Mouse (Mus musculus): ENCODE data around the gene Olig3. TPM values are rescaled to one million over a fixed set of nuclear protein-coding genes. Genes with fewer than 3 reads are reported as not detected.

Gene Olig3
- polyA plus RNA-seq (2017; shearing (Covaris generic)) = not detected

- peak; percentile 72 for ATAC-seq
Measured at GRCm38 (mm10) chr10:19356071-19356583, at the start of gene Olig3. Gene Olig3, plus strand, starts transcription at chr10:19356533.

GRCm38 (mm10) chr10:19309681-19310395 lies 46.5 kb upstream of the Olig3 start:
- no peak for ATAC-seq

GRCm38 (mm10) chr10:19310471-19310870 lies 45.9 kb upstream of the Olig3 start:
- ATAC-seq = no peak

GRCm38 (mm10) chr10:19317962-19318812 lies 38.1 kb upstream of the Olig3 start:
- no peak for ATAC-seq

- peak; percentile 98 for ATAC-seq
Measured at GRCm38 (mm10) chr10:19321781-19322180, 34.6 kb upstream of the Olig3 start.

DNA sequence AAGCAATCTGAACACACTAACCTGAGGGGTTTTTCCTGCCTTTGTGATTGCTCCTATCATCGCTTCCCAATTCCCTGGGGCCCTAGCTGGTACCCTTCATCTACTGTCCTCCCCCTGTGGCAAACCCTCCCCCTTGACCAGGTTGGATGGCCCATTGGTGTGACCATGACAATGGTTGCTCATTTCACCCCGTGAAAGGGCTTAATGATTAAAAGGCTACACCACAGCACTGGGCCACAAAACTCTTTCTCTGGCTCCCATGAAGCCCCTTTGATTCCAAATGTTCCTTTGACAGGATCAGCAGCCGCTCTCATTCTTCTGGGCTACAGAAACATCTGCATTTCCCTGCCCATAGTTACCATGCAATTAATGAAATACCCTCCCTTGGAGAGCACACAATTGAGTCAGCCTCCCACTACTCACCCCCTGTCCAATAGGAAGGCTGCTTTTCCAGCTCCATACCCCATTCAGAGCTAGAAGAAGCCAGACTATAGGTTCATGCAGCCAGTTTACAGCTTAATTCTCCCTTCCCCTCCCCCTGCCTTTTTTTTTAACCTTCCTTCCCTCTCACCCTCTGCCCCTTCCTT lies 27.0 kb upstream of the Olig3 start:
- ATAC-seq = no peak

DNA sequence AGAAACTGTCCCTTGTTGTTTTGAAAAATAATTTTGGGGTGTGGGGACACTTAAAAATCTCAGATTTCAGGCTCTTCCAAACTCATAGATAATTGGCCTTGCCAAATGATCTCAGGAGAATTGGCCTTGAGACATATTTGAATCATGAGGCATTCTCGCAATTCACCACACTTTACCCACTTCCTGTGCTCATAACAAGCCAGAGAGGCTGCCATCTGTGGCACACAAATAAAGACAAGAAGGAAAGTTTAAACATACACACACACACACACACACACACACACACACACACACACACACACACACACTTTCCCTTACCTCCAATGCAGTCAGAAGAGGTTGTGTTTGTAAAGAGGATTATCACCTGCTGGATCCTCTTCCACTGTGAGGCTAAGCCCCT lies 22.9 kb upstream of the Olig3 start:
- ATAC-seq = peak; percentile 65

GRCm38 (mm10) chr10:19338695-19339630 lies 17.4 kb upstream of the Olig3 start:
- ATAC-seq = no peak

- no peak for ATAC-seq
Measured at GRCm38 (mm10) chr10:19344039-19344438, 12.3 kb upstream of the Olig3 start.

- ATAC-seq = no peak
Measured at GRCm38 (mm10) chr10:19349326-19349725, 7.0 kb upstream of the Olig3 start.

GRCm38 (mm10) chr10:19352006-19352877 lies 4.1 kb upstream of the Olig3 start:
- ATAC-seq = no peak

GRCm38 (mm10) chr10:19352878-19353301 lies 3.4 kb upstream of the Olig3 start:
- ATAC-seq = no peak

DNA sequence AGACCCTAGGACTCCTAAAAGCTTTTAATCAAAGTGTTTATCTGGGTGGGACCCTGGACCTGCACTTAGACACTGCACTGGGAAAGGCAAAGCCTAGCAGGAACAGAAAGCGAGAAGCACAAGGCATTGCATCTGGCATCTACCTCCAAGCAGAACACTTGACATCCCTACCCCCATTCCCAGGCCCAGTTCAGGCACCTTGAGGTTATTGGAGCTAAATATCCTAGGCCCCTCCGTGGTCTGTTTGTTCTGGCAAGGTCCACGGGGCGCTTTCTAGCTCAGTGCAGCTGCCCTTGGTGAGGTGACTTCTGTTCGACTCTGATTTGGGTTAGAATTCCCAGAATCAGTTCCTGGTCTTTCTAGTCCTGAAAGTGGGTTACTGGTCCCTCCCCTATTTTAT lies 2.7 kb upstream of the Olig3 start:
- no peak for ATAC-seq

GRCm38 (mm10) chr10:19354146-19354545 lies 2.2 kb upstream of the Olig3 start:
- ATAC-seq = no peak

- no peak for ATAC-seq
Measured at GRCm38 (mm10) chr10:19355076-19355475, 1.3 kb upstream of the Olig3 start.

- no peak for ATAC-seq
Measured at GRCm38 (mm10) chr10:19356720-19357641, 648 bp downstream of the Olig3 start.

GRCm38 (mm10) chr10:19357848-19358247 lies 1.5 kb downstream of the Olig3 start:
- ATAC-seq = no peak

DNA sequence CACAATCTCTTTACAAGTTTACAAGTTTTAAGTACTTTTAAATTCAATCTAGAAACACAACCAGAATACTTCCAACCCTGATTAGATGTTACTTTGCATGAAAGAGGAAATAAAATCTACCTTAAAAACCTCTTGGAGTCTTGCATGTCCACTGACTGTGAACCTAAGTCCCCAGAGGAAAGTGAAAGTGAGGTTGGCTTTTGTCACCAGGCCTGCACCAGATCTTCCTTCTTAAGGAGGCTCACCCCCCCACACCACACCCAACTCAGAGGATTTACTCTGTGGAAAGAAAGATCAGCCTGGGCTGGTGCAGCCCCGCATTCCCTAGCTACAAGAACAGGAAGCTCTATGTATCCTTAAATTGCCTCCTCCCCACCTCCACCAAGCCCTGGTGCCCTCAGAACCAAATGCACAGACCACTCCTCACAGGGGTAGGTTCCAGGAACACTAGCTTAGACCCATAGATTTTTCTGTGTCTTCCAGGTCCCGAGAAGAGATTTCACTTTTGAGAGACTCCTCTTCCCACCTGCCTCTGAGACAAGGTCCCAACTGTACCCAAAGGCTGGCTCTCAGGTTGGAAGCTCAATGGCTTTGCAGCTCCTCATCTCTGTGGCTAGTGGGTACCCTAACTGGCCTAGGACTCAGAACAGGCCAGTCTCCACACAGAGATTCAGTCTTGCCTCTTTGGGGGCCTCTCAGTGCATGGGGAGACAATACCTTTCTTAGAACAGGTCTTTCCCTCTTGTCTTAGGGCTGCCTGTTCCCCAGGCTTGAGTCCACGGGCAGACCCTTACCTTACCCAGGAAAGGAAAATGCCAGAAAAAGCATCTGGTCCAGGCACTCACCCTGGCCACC lies 4.3 kb downstream of the Olig3 start:
- ATAC-seq = no peak
